Mouse (Mus musculus) heart, postnatal 0 days (tissue): ENCODE data around the gene Hipk2.

ENCODE experiments used
- CTCF ChIP-seq: IDR thresholded peaks from 2 replicates; pipeline ENCODE4 v1.5.1; 2016; ENCODE audit warnings: antibody characterized with exemption, control low read depth, low read depth
- EP300 ChIP-seq: IDR thresholded peaks from 2 replicates; pipeline ENCODE4 v1.6.1; 2016; ENCODE audit warnings: antibody characterized with exemption, low read depth

GRCm38 (mm10) chr6:38691052-38691451 is 184.9 kb downstream of the Hipk2 start:
- no peak for TF ChIP-seq CTCF
- no peak for TF ChIP-seq EP300
